In the genomic region with DNA sequence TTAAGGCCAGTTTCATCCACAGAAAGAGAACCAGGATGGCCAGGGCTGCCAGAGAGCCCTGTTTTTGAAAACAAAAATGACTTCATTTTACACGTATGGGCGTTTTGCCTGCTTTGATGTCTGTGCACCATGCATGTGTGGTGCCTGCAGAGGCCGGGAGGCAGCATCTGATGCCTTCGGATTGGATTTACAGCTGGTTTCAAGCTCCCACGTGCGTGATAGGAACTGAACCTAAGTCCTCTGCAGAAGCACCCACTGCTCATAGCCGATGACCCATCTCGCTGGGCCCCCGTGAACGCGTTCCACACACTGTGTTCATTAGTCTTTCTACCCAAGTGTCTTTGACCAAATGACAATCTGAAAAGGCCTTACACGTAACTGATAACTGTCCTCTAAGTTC, we compare ENCODE assay signal across 19 mouse cellular contexts.
DNase-seq lines count a peak whose midpoint lies in the region; ATAC-seq lines count a peak whose summit lies in the region.
"Had no signal": no experiment of that assay in that cellular context is flagged by ENCODE, and none has a peak within 500 bp of the region (broad histone marks: within the 10 kb centered on the region; RNA-seq: fewer than 3 reads in every experiment).

No protein-coding gene starts in this region.

- ATAC-seq in monocyte, adult 5-6 weeks (replicated peaks; ENCODE audit: insufficient number of reproducible peaks, low FRiP score, low TSS enrichment, poor library complexity, severe bottlenecking), result 0 out of 2 replicates have a peak, but pooled peaks have one; percentile 11
- ATAC-seq: activated CD4-positive, CD25-positive, alpha-beta regulatory T cell, adult 4 months; CD4-positive, CD25-positive, alpha-beta regulatory T cell, adult 4 months; forebrain, embryonic 14.5 days; hindbrain, embryonic 16.5 days; intestine, embryonic 15.5 days had no signal

- DNase-seq in heart, adult 11 months, result peak; percentile 86
- no peak for DNase-seq in heart, adult 18-20 months
- DNase-seq in NIH3T3 (ENCODE audit: low read depth), result peak; percentile 53
- DNase-seq in adrenal gland, postnatal 36 days, result no peak
- no peak for DNase-seq in thymus, postnatal 36 days
- DNase-seq: adrenal gland, adult 8-10 months; adrenal gland, postnatal 25 days; cerebellum, adult 18-20 months; cerebellum, adult 9-10 months; cerebellum, postnatal 14 days; forebrain, postnatal 0 days; gastrocnemius, postnatal 25 days; kidney, adult 11 months had no signal

Comparison
In these comparisons a context has a peak if more than half of its experiments do, and no peak if none do; other contexts are left out.
1. DNase-seq: peak in heart, adult 11 months (single experiment) and NIH3T3 (single experiment); none in heart, adult 18-20 months (0 of 2), adrenal gland, postnatal 36 days (0 of 2) and thymus, postnatal 36 days (0 of 2).